Mouse (Mus musculus): ENCODE results near the gene Bbc3. TPM values are rescaled to one million over a fixed set of nuclear protein-coding genes. Genes with fewer than 3 reads are reported as not detected.
"Not testable (repeated sequence)": the region's sequence is repeated elsewhere in the genome, so short reads cannot be mapped to it uniquely, and the experiment has no call there.

The Bbc3 gene
- total RNA-seq, 1 experiment = 21.9 TPM

- H3K9me3 ChIP-seq (ENCODE audit: control insufficient read depth, insufficient read depth, low read depth, low read length) = no peaks in the 10 kb centered on the region
- DNase-seq (ENCODE audit: low read depth, low spot score) = no peak
- TF ChIP-seq MAFK (IDR thresholded peaks at IDR 0.05; ENCODE audit: insufficient read depth, low read depth, low read length) (no peak), CHD2 (IDR thresholded peaks at IDR 0.05; ENCODE audit: low read depth, low read length) (no peak), HCFC1 (IDR thresholded peaks at IDR 0.05; ENCODE audit: borderline replicate concordance, insufficient read depth, low read length) (no peak), ZC3H11A (IDR thresholded peaks at IDR 0.05; ENCODE audit: borderline replicate concordance, low read depth, low read length) (no peak), ZNF384 (IDR thresholded peaks at IDR 0.05; ENCODE audit: low read depth, low read length) (no peak)
- no peaks in the 10 kb centered on the region for H3K36me3 ChIP-seq (ENCODE audit: control insufficient read depth, insufficient read depth, low read length, poor library complexity, severe bottlenecking)
- H3K4me1 ChIP-seq (ENCODE audit: control insufficient read depth in 2 of 2, insufficient read depth in 2 of 2, low read length in 2 of 2, poor library complexity in 1 of 2) = peaks cover 0 to 17% of the 10 kb centered on the region in 2 experiments; a peak in 2 of 4 replicates
- H3K4me3 ChIP-seq (ENCODE audit: insufficient read depth in 1 of 2, low read depth in 1 of 2, low read length in 2 of 2, poor library complexity in 1 of 2, severe bottlenecking in 1 of 2) = no peak overlapping the region; a peak in 1 of 4 replicates
- in situ Hi-C loops (cut with MboI; ENCODE audit: low sequenced_read_pairs in 2 of 2, unreplicated experiment in 2 of 2) = no loop called here
- no peak overlapping the region for H3K9ac ChIP-seq (ENCODE audit: insufficient read depth, low read depth, low read length, poor library complexity, severe bottlenecking)
- no peak overlapping the region for H3K27ac ChIP-seq (ENCODE audit: insufficient read depth, low read depth, low read length, poor library complexity, severe bottlenecking)
Observed at GRCm38 (mm10) chr7:16297616-16298015, 10.6 kb upstream of the Bbc3 start.

- Histone ChIP-seq H3K9ac (ENCODE audit: insufficient read depth, low read depth, low read length, poor library complexity, severe bottlenecking) (no peak overlapping the region), H3K27ac (ENCODE audit: insufficient read depth, low read depth, low read length, poor library complexity, severe bottlenecking) (no peak overlapping the region), H3K9me3 (ENCODE audit: control insufficient read depth, insufficient read depth, low read depth, low read length) (no peaks in the 10 kb centered on the region), H3K4me3 (ENCODE audit: insufficient read depth in 1 of 2, low read depth in 1 of 2, low read length in 2 of 2, poor library complexity in 1 of 2, severe bottlenecking in 1 of 2) (no peak overlapping the region), H3K4me1 (ENCODE audit: control insufficient read depth in 2 of 2, insufficient read depth in 2 of 2, low read length in 2 of 2, poor library complexity in 1 of 2) (peaks cover 0 to 17% of the 10 kb centered on the region in 2 experiments; a peak in 2 of 4 replicates), H3K36me3 (ENCODE audit: control insufficient read depth, insufficient read depth, low read length, poor library complexity, severe bottlenecking) (no peaks in the 10 kb centered on the region)
- DNase-seq (ENCODE audit: low read depth, low spot score) = no peak
- in situ Hi-C loops (cut with MboI; ENCODE audit: low sequenced_read_pairs in 2 of 2, unreplicated experiment in 2 of 2) = no loop called here
- TF ChIP-seq ZC3H11A (IDR thresholded peaks at IDR 0.05; ENCODE audit: borderline replicate concordance, low read depth, low read length) (no peak), ZNF384 (IDR thresholded peaks at IDR 0.05; ENCODE audit: low read depth, low read length) (no peak), MAFK (IDR thresholded peaks at IDR 0.05; ENCODE audit: insufficient read depth, low read depth, low read length) (no peak), CHD2 (IDR thresholded peaks at IDR 0.05; ENCODE audit: low read depth, low read length) (no peak), HCFC1 (IDR thresholded peaks at IDR 0.05; ENCODE audit: borderline replicate concordance, insufficient read depth, low read length) (no peak)
Observed at GRCm38 (mm10) chr7:16298927-16299326, 9.3 kb upstream of the Bbc3 start.

- TF ChIP-seq HCFC1 (IDR thresholded peaks at IDR 0.05; ENCODE audit: borderline replicate concordance, insufficient read depth, low read length) (no peak), ZNF384 (IDR thresholded peaks at IDR 0.05; ENCODE audit: low read depth, low read length) (no peak), ZC3H11A (IDR thresholded peaks at IDR 0.05; ENCODE audit: borderline replicate concordance, low read depth, low read length) (no peak), CHD2 (IDR thresholded peaks at IDR 0.05; ENCODE audit: low read depth, low read length) (no peak), MAFK (IDR thresholded peaks at IDR 0.05; ENCODE audit: insufficient read depth, low read depth, low read length) (no peak)
- DNase-seq (ENCODE audit: low read depth, low spot score) = no peak
- in situ Hi-C loops (cut with MboI; ENCODE audit: low sequenced_read_pairs in 2 of 2, unreplicated experiment in 2 of 2) = no loop called here
- peak overlapping the region; percentile 53 to 60 for H3K4me3 ChIP-seq (ENCODE audit: insufficient read depth in 1 of 2, low read depth in 1 of 2, low read length in 2 of 2, poor library complexity in 1 of 2, severe bottlenecking in 1 of 2)
- peak overlapping the region; percentile 18; the same call in 1 of the 2 replicates for H3K9ac ChIP-seq (ENCODE audit: insufficient read depth, low read depth, low read length, poor library complexity, severe bottlenecking)
- no peaks in the 10 kb centered on the region for H3K9me3 ChIP-seq (ENCODE audit: control insufficient read depth, insufficient read depth, low read depth, low read length)
- no peaks in the 10 kb centered on the region for H3K36me3 ChIP-seq (ENCODE audit: control insufficient read depth, insufficient read depth, low read length, poor library complexity, severe bottlenecking)
- peaks cover 0 to 17% of the 10 kb centered on the region in 2 experiments; a peak in 2 of 4 replicates for H3K4me1 ChIP-seq (ENCODE audit: control insufficient read depth in 2 of 2, insufficient read depth in 2 of 2, low read length in 2 of 2, poor library complexity in 1 of 2)
- no peak overlapping the region for H3K27ac ChIP-seq (ENCODE audit: insufficient read depth, low read depth, low read length, poor library complexity, severe bottlenecking)
Observed at GRCm38 (mm10) chr7:16299419-16300035, 8.7 kb upstream of the Bbc3 start.

DNA sequence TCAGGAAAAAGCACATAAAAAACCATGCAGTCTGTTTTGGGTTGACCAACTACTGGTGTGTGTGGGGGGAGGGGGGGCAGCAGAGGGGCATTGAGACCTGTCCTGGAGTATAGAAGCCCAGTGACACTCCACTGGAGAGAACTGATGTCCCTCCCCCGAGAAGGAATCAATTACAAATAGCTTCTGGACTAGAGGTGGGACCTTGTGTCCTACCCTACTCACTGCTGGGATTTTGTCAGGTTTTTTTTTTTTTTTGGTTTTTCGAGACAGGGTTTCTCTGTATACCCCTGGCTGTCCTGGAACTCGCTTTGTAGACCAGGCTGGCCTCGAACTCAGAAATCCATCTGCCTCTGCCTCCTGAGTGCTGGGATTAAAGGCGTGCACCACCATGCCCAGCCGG lies 1.1 kb upstream of the Bbc3 start:
- DNase-seq (ENCODE audit: low read depth, low spot score); H3K4me3 ChIP-seq (ENCODE audit: insufficient read depth in 1 of 2, low read depth in 1 of 2, low read length in 2 of 2, poor library complexity in 1 of 2, severe bottlenecking in 1 of 2); H3K9ac ChIP-seq (ENCODE audit: insufficient read depth, low read depth, low read length, poor library complexity, severe bottlenecking); H3K36me3 ChIP-seq (ENCODE audit: control insufficient read depth, insufficient read depth, low read length, poor library complexity, severe bottlenecking); H3K27ac ChIP-seq (ENCODE audit: insufficient read depth, low read depth, low read length, poor library complexity, severe bottlenecking); in situ Hi-C loops (cut with MboI; ENCODE audit: low sequenced_read_pairs in 2 of 2, unreplicated experiment in 2 of 2); H3K9me3 ChIP-seq (ENCODE audit: control insufficient read depth, insufficient read depth, low read depth, low read length): not testable (repeated sequence)
- TF ChIP-seq ZNF384 (IDR thresholded peaks at IDR 0.05; ENCODE audit: low read depth, low read length) = peak; percentile 56; the same call in 1 of the 2 replicates
- H3K4me1 ChIP-seq (ENCODE audit: control insufficient read depth in 2 of 2, insufficient read depth in 2 of 2, low read length in 2 of 2, poor library complexity in 1 of 2) = peaks cover 1 to 14% of the 10 kb centered on the region in 2 experiments; a peak in 1 of 4 replicates

Measured in ES-E14 (cell line).